Mouse (Mus musculus) heart, adult 2 months (tissue): ENCODE results near the gene Ar.

Source experiments
- CTCF ChIP-seq: fragments of 200-600 bp; IDR thresholded peaks from 2 replicates; pipeline ENCODE4 v1.8.1; 2022; ENCODE audit warnings: antibody characterized with exemption, mild to moderate bottlenecking, moderate library complexity
- EP300 ChIP-seq: fragments of 200-500 bp; IDR thresholded peaks from 2 replicates; pipeline ENCODE4 v1.6.1; 2011; ENCODE audit warnings: low read depth, low read length, control low read depth; ENCODE audit not compliant: insufficient read depth
- POLR2A ChIP-seq: fragments of 200-500 bp; IDR thresholded peaks from 2 replicates; pipeline ENCODE4 v1.6.1; 2011; ENCODE audit warnings: mild to moderate bottlenecking, low read depth, low read length, control low read depth; ENCODE audit not compliant: insufficient read depth

DNA sequence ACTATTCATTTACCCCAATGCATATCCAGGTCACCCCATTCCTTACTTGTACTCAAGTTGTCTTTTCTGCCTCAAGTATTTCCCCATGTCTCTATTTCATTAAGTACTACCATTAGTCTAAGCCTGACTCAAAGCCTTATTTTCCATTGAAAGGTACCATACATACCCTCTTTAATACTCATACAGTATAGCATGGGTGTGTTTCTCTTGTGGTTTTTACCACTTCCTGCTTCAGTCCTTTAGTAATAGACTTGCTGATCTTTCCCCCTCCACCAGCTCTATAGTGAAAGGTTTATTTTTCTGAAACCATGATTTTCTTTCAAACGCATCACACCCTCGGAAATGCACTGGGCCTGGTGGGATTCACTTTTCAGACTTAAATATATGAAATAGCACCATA, 117.2 kb downstream of the Ar start:
- TF ChIP-seq CTCF (no peak), EP300 (no peak), POLR2A (no peak)
